Mouse (Mus musculus): ENCODE measurements around the gene Cisd2.

Cisd2 gene

DNA sequence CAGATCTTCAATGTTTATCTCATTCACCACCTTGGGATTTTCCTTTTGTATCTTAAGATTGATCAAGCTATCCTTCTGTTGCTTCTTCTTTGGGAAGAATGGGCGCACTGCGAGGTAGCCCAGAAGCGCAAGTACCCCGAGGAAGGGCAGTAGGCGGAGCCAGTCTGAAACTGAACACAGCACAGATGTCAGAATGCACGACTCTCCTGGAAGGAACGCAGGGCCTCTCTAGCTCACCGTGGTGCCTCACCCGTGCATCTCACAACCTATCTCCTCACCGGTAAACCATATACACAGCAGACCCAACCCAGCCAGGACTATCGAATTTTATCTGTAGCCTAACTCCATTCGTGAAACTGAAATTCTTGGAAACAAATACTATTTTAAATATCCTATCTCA lies 12.7 kb downstream of the Cisd2 start:
- no peak for DNase-seq (ENCODE audit: low read depth, low spot score)

DNA sequence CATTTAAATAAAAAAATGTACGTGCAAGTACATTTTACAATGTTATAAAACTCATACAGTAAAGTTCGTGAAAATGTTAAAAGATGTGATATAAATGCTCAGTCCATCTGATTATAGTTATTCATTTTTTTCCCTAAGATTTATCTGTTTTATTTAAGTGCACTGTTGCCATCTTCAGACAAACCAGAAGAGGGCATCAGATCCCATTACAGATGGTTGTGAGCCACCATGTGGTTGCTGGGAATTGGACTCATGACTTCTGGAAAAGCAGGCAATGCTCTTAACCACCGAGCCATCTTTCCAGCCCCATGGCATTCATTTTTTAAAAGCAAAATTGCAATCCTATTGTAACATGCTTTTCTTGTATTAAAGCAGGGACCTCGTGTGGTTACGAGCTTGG lies 14.5 kb downstream of the Cisd2 start:
- no peak for DNase-seq (ENCODE audit: low read depth, low spot score)

DNA sequence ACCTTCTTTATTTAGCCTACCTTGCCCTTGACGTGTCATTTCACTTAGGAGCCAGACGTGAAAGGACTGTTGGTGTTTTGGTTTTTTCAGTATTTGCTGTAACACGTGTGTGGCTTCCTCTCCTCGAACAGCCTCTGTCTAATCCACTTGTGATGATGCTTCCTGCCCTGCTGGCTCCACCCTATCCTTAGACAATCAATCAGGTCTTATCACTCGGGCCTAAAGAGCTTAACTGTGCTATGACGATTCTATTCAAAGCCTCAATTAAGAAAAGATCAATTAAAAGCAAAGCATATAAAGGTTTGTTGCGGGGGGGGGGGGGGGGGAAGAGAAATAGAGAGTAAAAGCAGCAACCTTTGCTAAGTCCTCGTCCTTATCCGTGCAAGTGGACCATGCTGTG lies 16.4 kb downstream of the Cisd2 start:
- DNase-seq (ENCODE audit: low read depth, low spot score): no peak

DNA sequence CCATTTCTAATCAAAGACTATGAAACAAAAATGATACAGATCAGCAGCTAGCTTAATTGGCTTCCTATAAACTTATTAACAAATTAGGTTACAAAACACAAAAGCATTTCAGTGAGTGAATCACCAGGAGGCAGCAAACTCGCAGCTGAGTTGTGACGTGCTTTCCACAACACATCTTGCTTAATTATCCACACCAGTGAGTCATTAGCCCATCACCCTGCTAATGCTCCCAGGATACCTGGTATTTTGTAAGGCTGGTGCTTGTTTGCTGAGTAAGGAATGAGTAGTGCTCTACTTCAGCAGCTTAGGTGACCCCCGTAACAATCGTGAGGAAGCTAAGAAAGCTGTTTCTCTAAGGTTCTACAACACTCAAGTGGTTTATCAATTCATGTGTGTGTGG lies 19.1 kb downstream of the Cisd2 start:
- DNase-seq (ENCODE audit: low read depth, low spot score): no peak

DNA sequence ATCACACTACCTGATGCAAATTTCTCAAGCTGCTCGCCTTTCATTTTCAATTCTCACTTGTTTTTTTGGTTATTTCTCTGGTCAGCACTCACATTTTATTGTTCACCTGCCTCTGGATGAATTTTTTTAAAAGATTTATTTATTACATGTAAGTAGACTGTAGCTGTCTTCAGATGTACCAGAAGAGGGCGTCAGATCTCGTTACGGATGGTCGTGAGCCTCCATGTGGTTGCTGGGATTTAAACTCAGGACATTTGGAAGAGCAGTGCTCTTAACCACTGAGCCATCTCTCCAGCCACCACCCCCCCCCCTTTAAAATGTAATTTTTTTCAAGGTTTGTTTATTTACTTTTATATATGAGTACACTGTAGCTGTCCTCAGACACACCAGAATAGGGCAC lies 19.9 kb downstream of the Cisd2 start:
- no peak for DNase-seq (ENCODE audit: low read depth, low spot score)

DNA sequence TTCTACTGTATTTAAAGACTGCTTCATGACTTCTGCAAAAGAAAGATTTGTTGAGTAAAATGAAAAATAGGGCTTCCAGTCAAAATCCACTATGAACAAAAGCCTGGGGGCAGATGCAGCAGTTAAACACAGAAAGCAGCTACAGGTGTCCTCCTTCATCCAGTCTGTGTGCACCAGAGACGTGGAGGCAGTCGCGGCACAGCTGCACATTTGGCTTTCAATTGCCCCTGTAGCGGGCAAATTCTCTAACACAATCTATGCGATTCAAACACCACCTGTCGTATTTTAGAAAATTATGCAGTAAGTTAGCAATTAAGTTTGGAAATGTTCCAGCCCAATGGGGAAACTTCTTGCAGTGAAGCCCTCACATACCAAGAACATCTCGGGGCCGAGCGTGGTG lies 20.5 kb downstream of the Cisd2 start:
- DNase-seq (ENCODE audit: low read depth, low spot score): no peak

DNA sequence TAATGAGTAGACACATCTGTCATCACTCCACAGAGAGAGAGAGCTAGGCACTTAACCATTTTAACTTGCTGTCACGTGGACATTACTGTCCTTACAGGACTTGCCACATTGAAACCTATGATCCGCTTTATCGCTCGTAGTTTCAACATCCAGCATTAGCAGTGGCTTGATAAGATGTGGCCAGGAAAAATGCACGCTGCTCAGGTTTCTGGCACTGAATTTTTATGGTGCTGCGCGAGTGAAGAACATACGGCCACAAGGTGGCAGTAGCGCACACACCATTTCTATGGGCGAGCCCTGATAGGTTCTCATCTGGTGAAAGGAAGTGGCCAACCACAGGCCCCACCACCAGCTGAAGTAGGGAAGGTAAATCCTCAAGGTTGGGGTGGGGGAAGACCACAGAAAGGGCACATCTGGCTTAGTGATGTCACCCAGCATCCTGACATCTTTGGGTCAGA lies 21.5 kb downstream of the Cisd2 start:
- DNase-seq (ENCODE audit: low read depth, low spot score): peak; percentile 90

DNA sequence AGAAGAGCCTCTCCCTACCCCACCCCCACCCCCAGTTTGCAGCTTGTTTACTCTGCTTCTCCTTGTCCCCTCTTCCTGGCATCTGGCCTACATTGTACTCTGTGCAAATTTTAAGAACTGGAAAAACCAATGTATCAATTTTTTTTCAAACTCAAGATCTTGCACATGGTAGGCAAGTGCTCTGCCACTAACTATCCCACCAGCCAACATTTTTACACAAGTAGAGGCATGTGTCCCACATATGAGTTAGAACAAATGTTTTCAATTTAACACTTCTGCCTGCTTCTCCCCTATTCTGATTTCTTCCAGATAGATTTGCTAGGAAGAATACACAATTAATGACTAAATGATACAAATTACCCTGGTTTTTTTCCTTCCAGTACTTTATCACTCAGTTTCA lies 26.6 kb downstream of the Cisd2 start:
- no peak for DNase-seq (ENCODE audit: low read depth, low spot score)

DNA sequence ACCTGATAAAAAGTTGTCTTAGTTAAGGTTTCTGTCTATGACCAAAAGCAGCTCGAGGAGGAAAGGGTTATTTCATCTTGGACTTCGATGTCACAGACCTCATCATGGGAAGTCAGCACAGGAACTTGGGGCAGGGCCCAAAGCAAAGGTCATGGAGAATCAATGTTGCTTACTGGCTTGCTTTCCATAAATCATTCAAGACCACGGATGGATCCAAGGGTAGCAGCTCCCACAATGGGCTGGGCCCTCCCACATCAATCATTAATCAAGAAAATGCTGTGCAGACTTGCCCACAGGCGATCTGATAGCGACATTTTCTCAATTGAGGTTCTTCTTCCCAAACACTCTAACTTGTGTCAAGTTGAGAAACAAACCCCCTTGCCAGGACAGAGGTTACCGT lies 27.6 kb downstream of the Cisd2 start:
- no peak for DNase-seq (ENCODE audit: low read depth, low spot score)

DNA sequence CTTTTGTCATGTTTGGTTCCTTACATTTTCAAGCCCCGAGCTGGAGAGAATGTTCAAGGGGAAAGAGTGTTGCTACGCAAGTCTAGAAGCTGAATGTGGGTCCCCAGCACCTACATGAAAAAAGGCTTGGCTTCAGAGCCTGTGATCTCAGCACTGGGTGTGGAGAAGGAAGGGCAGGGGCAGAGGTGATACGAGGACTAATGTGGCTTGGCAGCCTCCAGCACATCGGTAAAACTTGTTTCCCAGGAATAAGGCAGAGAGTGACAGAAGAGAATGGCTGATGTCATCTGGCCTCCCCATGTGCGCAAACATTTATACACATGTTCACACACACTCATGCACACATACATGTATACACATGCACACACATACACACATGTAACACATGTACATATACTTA lies 28.6 kb downstream of the Cisd2 start:
- no peak for DNase-seq (ENCODE audit: low read depth, low spot score)

DNA sequence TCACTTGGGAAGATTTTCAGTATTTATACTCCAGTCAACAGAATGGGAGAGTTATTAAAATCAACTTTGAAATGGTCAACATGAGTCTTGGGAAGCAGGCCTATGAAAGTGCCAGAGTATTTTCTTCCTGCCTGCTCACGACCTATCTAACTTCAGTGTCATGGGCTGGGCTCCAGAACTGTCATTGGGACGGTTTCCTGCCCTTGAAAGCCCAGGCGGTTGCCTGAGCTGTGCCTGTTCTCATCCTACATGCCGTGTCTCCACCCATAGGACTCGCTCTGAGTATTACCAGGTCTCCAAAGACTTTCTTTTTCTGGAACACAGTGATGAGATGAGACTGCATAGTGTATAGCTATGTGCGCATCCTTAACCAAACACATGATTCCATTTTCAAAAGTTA lies 30.5 kb downstream of the Cisd2 start:
- no peak for DNase-seq (ENCODE audit: low read depth, low spot score)

DNA sequence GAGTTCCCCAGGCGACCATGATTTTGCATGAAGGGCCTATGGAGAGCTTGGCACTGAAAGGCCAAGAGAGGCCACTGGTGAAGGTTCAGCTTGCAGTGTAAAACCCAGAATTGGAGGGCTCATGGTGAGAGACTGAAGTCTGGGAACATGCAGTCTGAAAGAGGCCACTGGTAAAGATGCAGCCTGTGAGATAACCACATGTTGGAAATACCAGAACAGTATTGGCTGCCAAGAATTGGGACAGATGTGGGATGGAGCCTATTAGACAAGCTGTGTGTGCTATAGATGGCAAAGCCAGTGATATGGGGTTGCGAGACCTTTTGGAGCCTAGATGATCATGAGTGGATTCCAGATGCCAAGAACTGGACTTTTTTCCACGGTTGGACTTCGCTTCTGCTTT lies 43.9 kb downstream of the Cisd2 start:
- DNase-seq (ENCODE audit: low read depth, low spot score): no peak

DNA sequence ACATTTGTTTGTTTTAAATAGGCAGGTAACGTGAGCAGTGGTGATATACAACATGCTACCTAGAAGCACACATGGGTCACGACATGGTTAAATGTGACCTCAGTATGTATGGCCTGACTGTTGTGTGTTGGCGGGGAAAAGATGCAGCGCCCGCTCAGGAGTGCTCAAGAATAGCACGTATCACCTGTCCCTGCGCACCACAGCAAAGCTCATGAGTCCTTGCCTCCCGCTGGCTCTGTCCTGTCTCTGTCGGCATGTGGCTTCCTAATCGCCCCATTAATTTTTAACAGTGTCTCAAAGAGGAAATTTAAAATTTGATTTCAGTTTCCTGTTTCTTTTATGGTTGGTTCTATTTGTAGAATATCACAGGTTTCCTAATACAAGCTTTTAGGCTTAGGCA lies 46.3 kb downstream of the Cisd2 start:
- no peak for DNase-seq (ENCODE audit: low read depth, low spot score)

DNA sequence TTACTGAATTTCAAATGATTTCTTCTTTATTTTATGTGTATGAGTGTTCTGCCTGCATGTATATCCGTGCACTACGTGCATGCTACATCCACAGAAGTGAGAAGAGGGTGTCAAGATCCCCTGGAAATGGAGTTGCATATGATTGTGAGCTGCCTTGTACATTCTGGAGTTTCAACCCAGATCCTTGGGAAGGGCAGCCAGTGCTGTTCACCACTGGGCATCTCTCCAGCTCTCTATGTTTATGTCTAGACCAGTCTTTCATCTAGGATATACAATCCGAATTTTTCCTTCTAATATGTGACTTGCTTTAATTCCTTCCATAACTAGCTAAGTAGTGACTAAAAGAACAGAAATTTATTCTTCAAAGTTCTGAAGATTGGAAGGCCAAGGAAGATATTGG lies 47.9 kb downstream of the Cisd2 start:
- DNase-seq (ENCODE audit: low read depth, low spot score): no peak

DNA sequence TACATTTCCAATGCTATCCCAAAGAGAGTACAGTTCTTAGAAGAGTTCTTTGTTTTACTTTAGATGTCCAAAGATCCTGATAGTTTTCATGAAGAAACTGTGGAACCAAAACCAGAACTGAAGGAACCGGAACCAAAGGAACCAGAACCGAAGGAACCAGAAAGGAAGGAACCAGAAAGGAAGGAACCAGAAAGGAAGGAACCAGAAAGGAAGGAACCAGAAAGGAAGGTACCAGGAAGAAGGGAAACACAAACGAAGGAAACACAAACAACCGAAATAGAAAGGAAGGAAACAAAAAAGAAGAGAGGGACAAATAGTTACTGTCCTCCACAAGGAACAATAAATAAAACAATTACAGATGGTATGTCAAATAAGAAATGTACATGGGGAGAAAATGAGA lies 66.3 kb downstream of the Cisd2 start:
- no peak for DNase-seq (ENCODE audit: low read depth, low spot score)
